Mouse (Mus musculus) left cerebral cortex, postnatal 25 days (tissue): Measurements from ENCODE around the gene Actrt1. TPM values are rescaled to one million over a fixed set of nuclear protein-coding genes. Genes with fewer than 3 reads are reported as not detected.

Experiments used
- DNase-seq, 2 experiments: peaks; one replicate each; pipeline ENCODE4 v3.0.0; 2022; ENCODE audit warnings: low spot score in 2 of 2, mixed read lengths in 1 of 2
- intact Hi-C: fragments of 180-260 bp; cut with DNase I; formaldehyde crosslinking; loops from one replicate; pipeline ENCODE4 v1.15.1; 2025
- total RNA-seq, 2 experiments: library from RNA; stranded (reverse); gene quantifications; 2 replicates each; pipeline ENCODE4 v1.2.3; 2021

Gene Actrt1
- total RNA-seq: not detected

GRCm38 (mm10) chrX:46328707-46329106 lies at the start of gene Actrt1:
Actrt1 (plus strand) TSS chrX:46329007.
- DNase-seq: no peak
- intact Hi-C loops: no loop called here

- no peak for DNase-seq
- intact Hi-C loops: no loop called here
These were observed 2.8 kb downstream of the Actrt1 start for GRCm38 (mm10) chrX:46331463-46332115.
